Mouse (Mus musculus): Measurements from ENCODE around the gene 1700001L19Rik. TPM values are rescaled to one million over a fixed set of nuclear protein-coding genes. Genes with fewer than 3 reads are reported as not detected.

Gene 1700001L19Rik
- polyA plus RNA-seq, 1 experiment from 2014 or later = 0.45 TPM

DNA sequence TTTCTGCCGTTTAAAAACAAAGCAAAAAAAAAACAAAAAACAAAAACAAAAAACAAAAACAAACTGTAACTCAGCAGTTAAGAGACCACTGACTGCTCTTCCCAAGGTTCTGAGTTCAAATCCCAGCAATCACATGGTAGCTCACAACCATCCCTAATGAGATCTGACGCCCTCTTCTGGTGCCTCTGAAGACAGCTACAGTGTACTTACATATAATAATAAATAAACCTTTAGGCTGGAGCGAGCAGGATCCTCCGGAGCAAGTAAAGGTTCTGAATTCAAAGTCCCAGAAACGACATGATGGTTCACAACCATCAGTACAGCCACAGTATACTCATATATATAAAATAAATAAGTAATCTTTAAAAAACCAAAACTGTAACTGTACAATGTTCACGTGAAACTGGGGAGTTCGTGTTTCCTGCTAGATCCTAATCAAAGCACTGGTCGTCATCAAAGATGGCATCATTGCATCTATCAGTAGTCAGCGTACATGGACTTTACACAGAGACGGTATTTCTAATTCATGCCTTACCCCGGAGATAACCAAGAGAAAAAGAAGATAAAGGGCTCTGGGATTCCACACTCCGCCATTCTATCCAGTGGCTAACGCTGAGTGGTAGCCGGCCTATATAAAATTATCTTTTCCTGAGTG lies 16.0 kb upstream of the 1700001L19Rik start:
- 20% methylated on average over 14 of the region's 14 CpGs for WGBS
- peak; percentile 12 for ATAC-seq
- H3K4me3 ChIP-seq (ENCODE audit: low read length) = peak overlapping the region; percentile 88
- peak overlapping the region; percentile 57 for H3K27ac ChIP-seq (ENCODE audit: low read length)
- H3K4me2 ChIP-seq (ENCODE audit: low read depth, low read length) = peak overlapping the region; percentile 68
- no peaks in the 10 kb centered on the region for H3K27me3 ChIP-seq (replicated peaks; ENCODE audit: control insufficient read depth, insufficient read depth, low read length)
- H3K9me3 ChIP-seq (ENCODE audit: control insufficient read depth, low read length) = no peaks in the 10 kb centered on the region
- peak overlapping the region; percentile 77 for H3K9ac ChIP-seq (ENCODE audit: low read depth, low read length)
- H3K4me1 ChIP-seq (ENCODE audit: control insufficient read depth, insufficient read depth, low read length) = peaks cover 8% of the 10 kb centered on the region; the same call in 1 of the 2 replicates
- peaks cover 8% of the 10 kb centered on the region; the same call in 1 of the 2 replicates for H3K36me3 ChIP-seq (ENCODE audit: control insufficient read depth, insufficient read depth, low read length)

DNA sequence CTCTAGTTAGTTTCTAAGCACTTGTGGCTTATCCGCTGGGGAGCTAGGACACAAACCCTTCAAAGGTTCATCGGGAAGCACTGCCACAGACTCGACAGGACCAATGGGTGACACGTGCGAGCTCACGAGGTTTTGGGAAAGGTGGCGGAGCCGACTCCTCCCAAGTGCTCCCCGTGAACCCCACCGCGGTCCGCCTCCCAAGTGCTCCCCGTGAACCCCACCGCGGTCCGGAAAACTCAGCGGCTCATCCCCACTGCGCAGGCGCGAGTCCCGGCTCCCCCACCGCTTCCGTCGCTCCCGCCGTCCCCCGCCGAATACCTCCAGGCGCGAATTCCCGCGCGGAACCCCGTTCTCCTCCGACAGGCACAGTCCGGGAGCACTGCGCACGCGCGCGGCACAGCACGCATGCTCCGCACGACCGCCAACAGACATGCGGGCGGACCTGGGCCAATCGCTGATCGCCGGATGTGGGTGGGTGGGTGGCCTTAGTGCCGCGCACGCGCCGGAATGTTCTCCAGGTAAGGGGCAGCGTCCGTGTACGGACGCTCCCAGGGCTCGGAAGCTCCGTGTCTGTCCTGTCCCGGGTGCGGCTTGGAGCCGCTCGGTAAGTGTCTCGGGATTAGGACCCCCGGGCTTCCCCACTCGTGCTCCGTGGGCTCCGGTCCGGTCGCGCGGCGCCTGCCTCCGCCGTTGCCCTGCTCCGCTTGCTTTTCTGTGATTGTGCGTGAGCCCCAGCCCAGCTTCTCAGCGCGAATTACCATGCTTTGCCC lies 15.3 kb upstream of the 1700001L19Rik start, which contains the start of the genes Mtrr and Fastkd3:
Mtrr (minus strand) TSS at position 403 of the 770 bp plus-strand sequence.
Fastkd3 (plus strand) TSS at position 488 of the 770 bp plus-strand sequence.
- H3K4me3 ChIP-seq (ENCODE audit: low read length) = peak within 1 kb of the TSS; percentile 88
- peak within 1 kb of the TSS; percentile 79 for H3K27ac ChIP-seq (ENCODE audit: low read length)
- peak; percentile 99 for ATAC-seq
- peak within 1 kb of the TSS; percentile 85 for H3K9ac ChIP-seq (ENCODE audit: low read depth, low read length)
- H3K4me1 ChIP-seq (ENCODE audit: control insufficient read depth, insufficient read depth, low read length) = peaks cover 8% of the 10 kb centered on the region; the same call in 1 of the 2 replicates
- WGBS = under 1% methylated on average over 81 of the region's 81 CpGs
- no peaks in the 10 kb centered on the region for H3K27me3 ChIP-seq (replicated peaks; ENCODE audit: control insufficient read depth, insufficient read depth, low read length)
- peaks cover 7% of the 10 kb centered on the region; the same call in 1 of the 2 replicates for H3K36me3 ChIP-seq (ENCODE audit: control insufficient read depth, insufficient read depth, low read length)
- no peaks in the 10 kb centered on the region for H3K9me3 ChIP-seq (ENCODE audit: control insufficient read depth, low read length)
- H3K4me2 ChIP-seq (ENCODE audit: low read depth, low read length) = peak within 1 kb of the TSS; percentile 82

DNA sequence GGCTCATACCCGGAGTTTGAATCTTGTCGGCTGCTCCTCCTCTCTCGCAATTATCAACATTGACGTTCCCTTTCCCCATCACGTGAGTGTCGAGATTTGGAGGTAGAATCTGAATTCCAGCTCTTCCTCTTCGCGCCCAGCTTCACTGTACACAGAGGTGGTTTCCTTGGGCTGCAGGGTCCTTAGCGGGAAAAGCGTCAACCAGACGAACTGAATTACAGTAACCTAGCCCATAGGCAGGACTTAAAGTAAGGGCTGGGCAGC lies 14.8 kb upstream of the 1700001L19Rik start:
- Histone ChIP-seq H3K27ac (ENCODE audit: low read length) (peak overlapping the region; percentile 79), H3K9ac (ENCODE audit: low read depth, low read length) (peak overlapping the region; percentile 85), H3K27me3 (replicated peaks; ENCODE audit: control insufficient read depth, insufficient read depth, low read length) (no peaks in the 10 kb centered on the region), H3K4me1 (ENCODE audit: control insufficient read depth, insufficient read depth, low read length) (peaks cover 8% of the 10 kb centered on the region; the same call in 1 of the 2 replicates), H3K36me3 (ENCODE audit: control insufficient read depth, insufficient read depth, low read length) (peaks cover 7% of the 10 kb centered on the region; the same call in 1 of the 2 replicates), H3K4me3 (ENCODE audit: low read length) (peak overlapping the region; percentile 88), H3K4me2 (ENCODE audit: low read depth, low read length) (peak overlapping the region; percentile 82), H3K9me3 (ENCODE audit: control insufficient read depth, low read length) (no peaks in the 10 kb centered on the region)
- WGBS = 0% methylated on average over 11 of the region's 11 CpGs
- ATAC-seq = peak; percentile 17

DNA sequence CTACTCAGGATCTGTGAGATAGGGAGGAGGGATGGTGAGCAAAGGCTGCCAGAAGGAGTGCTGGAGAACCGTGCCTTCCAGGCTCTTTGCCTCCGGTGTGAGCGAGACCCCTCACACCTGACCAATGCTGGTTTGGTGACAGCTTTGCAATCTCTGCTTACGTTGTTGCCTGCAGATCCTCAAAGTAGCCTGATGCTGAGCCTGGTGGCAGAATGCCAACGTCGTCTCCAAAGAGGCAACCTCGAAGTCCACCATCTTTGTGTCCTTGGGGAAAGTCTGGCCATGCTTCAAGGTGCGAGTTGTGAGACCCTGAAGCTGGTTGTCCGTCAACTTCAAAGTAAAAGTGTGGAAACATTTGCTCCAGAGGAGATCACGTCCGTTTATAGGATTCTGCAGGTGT lies 13.3 kb upstream of the 1700001L19Rik start:
- Histone ChIP-seq H3K36me3 (ENCODE audit: control insufficient read depth, insufficient read depth, low read length) (peaks cover 12% of the 10 kb centered on the region; the same call in 1 of the 2 replicates), H3K27me3 (replicated peaks; ENCODE audit: control insufficient read depth, insufficient read depth, low read length) (no peaks in the 10 kb centered on the region), H3K4me3 (ENCODE audit: low read length) (no peak overlapping the region), H3K9ac (ENCODE audit: low read depth, low read length) (no peak overlapping the region), H3K9me3 (ENCODE audit: control insufficient read depth, low read length) (no peaks in the 10 kb centered on the region), H3K4me1 (ENCODE audit: control insufficient read depth, insufficient read depth, low read length) (peaks cover 8% of the 10 kb centered on the region; the same call in 1 of the 2 replicates), H3K27ac (ENCODE audit: low read length) (no peak overlapping the region), H3K4me2 (ENCODE audit: low read depth, low read length) (no peak overlapping the region)
- WGBS = 91% methylated on average over 11 of the region's 11 CpGs
- no peak for ATAC-seq

DNA sequence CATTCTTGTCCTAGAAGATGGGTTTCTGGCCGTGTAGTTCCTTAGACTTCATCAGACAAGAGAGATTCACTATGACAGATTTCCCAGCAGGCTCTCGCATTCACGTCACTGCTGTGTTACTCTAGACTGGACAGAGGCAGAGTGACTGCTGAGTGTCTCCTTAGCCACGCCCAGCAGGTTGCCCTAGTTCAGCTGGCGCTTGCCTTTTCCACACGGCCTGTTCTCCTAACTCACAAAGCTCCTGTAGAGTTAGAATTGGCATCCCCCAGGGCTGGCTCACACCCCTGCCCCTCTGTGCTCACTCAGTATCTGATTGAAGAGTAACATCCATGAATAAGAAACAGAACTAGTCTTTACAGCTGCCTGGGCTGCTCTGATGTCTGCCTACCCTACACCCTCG lies 11.8 kb upstream of the 1700001L19Rik start:
- Histone ChIP-seq H3K27ac (ENCODE audit: low read length) (no peak overlapping the region), H3K9ac (ENCODE audit: low read depth, low read length) (no peak overlapping the region), H3K27me3 (replicated peaks; ENCODE audit: control insufficient read depth, insufficient read depth, low read length) (no peaks in the 10 kb centered on the region), H3K36me3 (ENCODE audit: control insufficient read depth, insufficient read depth, low read length) (peaks cover 24% of the 10 kb centered on the region; the same call in 1 of the 2 replicates), H3K4me2 (ENCODE audit: low read depth, low read length) (no peak overlapping the region), H3K9me3 (ENCODE audit: control insufficient read depth, low read length) (no peaks in the 10 kb centered on the region), H3K4me1 (ENCODE audit: control insufficient read depth, insufficient read depth, low read length) (peaks cover 8% of the 10 kb centered on the region; the same call in 1 of the 2 replicates), H3K4me3 (ENCODE audit: low read length) (no peak overlapping the region)
- WGBS = 84% methylated on average over 7 of the region's 7 CpGs
- ATAC-seq = no peak

- no peaks in the 10 kb centered on the region for H3K9me3 ChIP-seq (ENCODE audit: control insufficient read depth, low read length)
- no peak for ATAC-seq
- peaks cover 44% of the 10 kb centered on the region for H3K36me3 ChIP-seq (ENCODE audit: control insufficient read depth, insufficient read depth, low read length)
- 0 out of 2 replicates have a peak, but pooled peaks cover 2% of the 10 kb centered on the region for H3K4me1 ChIP-seq (ENCODE audit: control insufficient read depth, insufficient read depth, low read length)
- H3K27ac ChIP-seq (ENCODE audit: low read length) = no peak overlapping the region
- no peak overlapping the region for H3K4me3 ChIP-seq (ENCODE audit: low read length)
- no peak overlapping the region for H3K4me2 ChIP-seq (ENCODE audit: low read depth, low read length)
- no peaks in the 10 kb centered on the region for H3K27me3 ChIP-seq (replicated peaks; ENCODE audit: control insufficient read depth, insufficient read depth, low read length)
- no peak overlapping the region for H3K9ac ChIP-seq (ENCODE audit: low read depth, low read length)
Measured at GRCm38 (mm10) chr13:68588352-68588751, 8.9 kb upstream of the 1700001L19Rik start.

DNA sequence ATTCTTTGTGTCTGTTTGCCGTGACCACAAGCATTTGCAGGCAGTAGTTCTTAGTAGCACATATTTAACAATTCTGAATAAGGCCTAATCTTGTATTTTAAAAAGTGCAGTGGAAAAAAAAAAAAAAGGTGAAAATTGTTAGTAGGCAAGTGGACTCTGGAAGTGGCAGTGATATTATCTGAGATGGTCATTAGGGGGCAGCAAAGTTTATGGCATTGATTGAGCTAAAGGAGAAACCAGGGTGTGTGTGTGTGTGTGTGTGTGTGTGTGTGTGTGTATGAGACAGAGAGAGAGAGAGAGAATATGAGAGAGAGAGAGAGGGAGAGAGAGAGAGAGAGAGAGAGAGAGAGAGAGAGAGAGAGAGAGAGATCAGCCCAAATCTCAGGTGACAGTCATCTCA lies 3.4 kb upstream of the 1700001L19Rik start:
- H3K27ac ChIP-seq (ENCODE audit: low read length) = no peak overlapping the region
- H3K4me1 ChIP-seq (ENCODE audit: control insufficient read depth, insufficient read depth, low read length) = no peaks in the 10 kb centered on the region
- ATAC-seq = no peak
- no peak overlapping the region for H3K4me2 ChIP-seq (ENCODE audit: low read depth, low read length)
- H3K36me3 ChIP-seq (ENCODE audit: control insufficient read depth, insufficient read depth, low read length) = peaks cover 34% of the 10 kb centered on the region
- H3K4me3 ChIP-seq (ENCODE audit: low read length) = no peak overlapping the region
- no peak overlapping the region for H3K9ac ChIP-seq (ENCODE audit: low read depth, low read length)
- WGBS = 84% methylated on average over 1 of the region's 1 CpGs
- no peaks in the 10 kb centered on the region for H3K27me3 ChIP-seq (replicated peaks; ENCODE audit: control insufficient read depth, insufficient read depth, low read length)
- H3K9me3 ChIP-seq (ENCODE audit: control insufficient read depth, low read length) = no peaks in the 10 kb centered on the region

- Histone ChIP-seq H3K9ac (ENCODE audit: low read depth, low read length) (no peak overlapping the region), H3K9me3 (ENCODE audit: control insufficient read depth, low read length) (no peaks in the 10 kb centered on the region), H3K4me3 (ENCODE audit: low read length) (peak overlapping the region; percentile 31), H3K4me1 (ENCODE audit: control insufficient read depth, insufficient read depth, low read length) (no peaks in the 10 kb centered on the region), H3K27me3 (replicated peaks; ENCODE audit: control insufficient read depth, insufficient read depth, low read length) (no peaks in the 10 kb centered on the region), H3K4me2 (ENCODE audit: low read depth, low read length) (peak overlapping the region; percentile 50), H3K36me3 (ENCODE audit: control insufficient read depth, insufficient read depth, low read length) (peaks cover 6% of the 10 kb centered on the region), H3K27ac (ENCODE audit: low read length) (no peak overlapping the region)
- WGBS = 10% methylated on average over 13 of the region's 13 CpGs
- ATAC-seq = peak; percentile 97
Measured at GRCm38 (mm10) chr13:68597667-68598066, 446 bp downstream of the 1700001L19Rik start.

DNA sequence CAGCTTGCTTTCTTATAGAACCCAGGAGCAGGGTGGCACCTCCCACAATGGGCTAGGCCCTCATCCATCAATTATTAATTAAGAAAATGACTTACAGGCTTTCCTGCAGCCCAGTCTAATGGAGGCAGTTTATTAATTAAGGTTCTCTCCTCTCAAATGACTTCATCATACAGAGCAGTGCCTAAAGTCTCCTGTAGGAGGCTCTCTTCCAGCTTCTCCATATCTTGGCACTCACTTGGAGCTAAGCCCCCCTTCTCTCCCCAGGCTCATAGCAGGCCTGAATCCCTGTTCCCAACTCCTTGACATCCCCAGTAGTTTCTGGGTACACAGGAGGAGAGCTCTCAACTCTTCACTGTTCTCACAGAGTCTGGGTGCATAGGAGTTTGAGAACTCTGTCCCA lies 1.7 kb downstream of the 1700001L19Rik start:
- H3K4me2 ChIP-seq (ENCODE audit: low read depth, low read length) = no peak overlapping the region
- no peaks in the 10 kb centered on the region for H3K9me3 ChIP-seq (ENCODE audit: control insufficient read depth, low read length)
- H3K4me3 ChIP-seq (ENCODE audit: low read length) = no peak overlapping the region
- H3K36me3 ChIP-seq (ENCODE audit: control insufficient read depth, insufficient read depth, low read length) = no peaks in the 10 kb centered on the region
- H3K27ac ChIP-seq (ENCODE audit: low read length) = no peak overlapping the region
- no peaks in the 10 kb centered on the region for H3K27me3 ChIP-seq (replicated peaks; ENCODE audit: control insufficient read depth, insufficient read depth, low read length)
- H3K4me1 ChIP-seq (ENCODE audit: control insufficient read depth, insufficient read depth, low read length) = no peaks in the 10 kb centered on the region
- ATAC-seq = no peak
- H3K9ac ChIP-seq (ENCODE audit: low read depth, low read length) = no peak overlapping the region

Data from intestine, embryonic 16.5 days (tissue).